Mouse (Mus musculus) intestine, embryonic 14.5 days (tissue): ENCODE measurements around the gene Vgll4. TPM values are rescaled to one million over a fixed set of nuclear protein-coding genes. Genes with fewer than 3 reads are reported as not detected.

ENCODE experiments used
- ATAC-seq: fragments of 200-750 bp; cut with Nextera tagmentation; replicated peaks from 2 replicates; pipeline ENCODE4 v1.8.0; 2017; ENCODE audit warnings: low read depth, moderate number of reproducible peaks, moderate TSS enrichment, moderate library complexity; ENCODE audit not compliant: low FRiP score, low TSS enrichment
- DNase-seq: peaks from one replicate; pipeline ENCODE4 v3.0.0-alpha.2; 2018; ENCODE audit warnings: low spot score
- H3K27ac ChIP-seq: fragments of 300-500 bp; sonication (generic); 2 replicates; pipeline ENCODE4 v1.5.1; 2014; ENCODE audit warnings: low read depth, mild to moderate bottlenecking, control low read depth
- H3K27me3 ChIP-seq: fragments of 300-500 bp; sonication (generic); replicated peaks from 2 replicates; pipeline ENCODE4 v1.6.1; 2014; ENCODE audit warnings: low read length, control low read depth; ENCODE audit not compliant: control insufficient read depth, insufficient read depth
- H3K36me3 ChIP-seq: fragments of 300-500 bp; sonication (generic); 2 replicates; pipeline ENCODE4 v1.6.1; 2014; ENCODE audit warnings: low read length, control low read depth; ENCODE audit not compliant: control insufficient read depth, insufficient read depth
- H3K4me1 ChIP-seq: fragments of 300-500 bp; sonication (generic); replicated peaks from 2 replicates; pipeline ENCODE4 v1.6.1; 2014; ENCODE audit warnings: low read length, control low read depth, mixed read lengths; ENCODE audit not compliant: control insufficient read depth, insufficient read depth
- H3K4me2 ChIP-seq: fragments of 300-500 bp; sonication (generic); 2 replicates; pipeline ENCODE4 v1.6.1; 2014; ENCODE audit warnings: low read length
- H3K4me3 ChIP-seq: fragments of 300-500 bp; sonication (generic); 2 replicates; pipeline ENCODE4 v1.5.1; 2014; ENCODE audit warnings: low read depth, low read length, control low read depth, mixed read lengths
- H3K9ac ChIP-seq: fragments of 300-500 bp; sonication (generic); 2 replicates; pipeline ENCODE4 v1.6.1; 2014; ENCODE audit warnings: mild to moderate bottlenecking, low read length
- H3K9me3 ChIP-seq: fragments of 300-500 bp; sonication (generic); 2 replicates; pipeline ENCODE4 v1.6.1; 2016; ENCODE audit warnings: low read length, control low read depth; ENCODE audit not compliant: control insufficient read depth
- WGBS: fragments of 180-500 bp; shearing (Covaris S2); extraction: QIAGEN DNeasy Blood & Tissue Kit; methylation state at CpG from one replicate; pipeline ENCODE4 v1.1.7; 2014; 5-methylcytosine and 5-hydroxymethylcytosine counted together
- polyA plus RNA-seq: library from polyadenylated mRNA; unstranded; fragments of >200 nt; fragmentation: Nextera tagmentation; extraction: Ambion mirVana; gene quantifications from 2 replicates; pipeline ENCODE4 v1.2.1, GENCODE M21; 2014

Gene Vgll4
- polyA plus RNA-seq, 1 experiment from 2014 or later: 72.0 TPM

DNA sequence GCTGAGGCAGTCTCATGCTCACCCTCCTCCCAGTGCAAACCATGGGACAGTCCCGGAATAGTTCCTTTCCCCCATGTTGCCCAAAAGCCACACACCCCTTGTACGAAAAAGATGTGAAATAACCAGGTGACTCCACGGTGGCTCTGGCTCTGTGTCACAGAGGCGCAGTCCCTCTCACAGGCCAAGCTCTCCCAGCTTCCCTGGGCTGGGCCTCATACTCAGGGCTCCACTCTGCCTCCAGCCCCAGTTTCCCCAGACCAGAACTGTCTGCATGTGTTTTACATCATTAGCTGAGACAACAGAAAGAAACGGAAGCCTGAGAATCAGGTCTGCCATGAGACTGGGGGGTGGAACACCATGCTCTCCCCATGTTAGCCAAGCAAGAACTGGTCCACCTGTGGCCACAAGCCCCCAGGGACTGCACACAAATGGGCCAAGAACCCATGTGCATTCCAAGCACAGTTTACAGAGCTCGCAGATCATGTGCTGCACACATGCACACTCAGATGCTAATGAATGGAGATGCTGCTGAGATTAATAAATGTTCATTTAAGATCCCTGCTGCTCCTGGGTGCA lies 100.2 kb downstream of the Vgll4 start:
- Histone ChIP-seq H3K4me2 (no peak overlapping the region), H3K9ac (no peak overlapping the region), H3K9me3 (no peaks in the 10 kb centered on the region; the same call in 1 of the 2 replicates), H3K4me3 (no peak overlapping the region), H3K4me1 (peaks cover 37% of the 10 kb centered on the region), H3K36me3 (no peaks in the 10 kb centered on the region), H3K27ac (0 out of 2 replicates have a peak overlapping the region, but pooled peaks have one; percentile 1), H3K27me3 (no peaks in the 10 kb centered on the region)
- WGBS: 65% methylated on average over 6 of the region's 6 CpGs
- DNase-seq (no peak), ATAC-seq (no peak)

DNA sequence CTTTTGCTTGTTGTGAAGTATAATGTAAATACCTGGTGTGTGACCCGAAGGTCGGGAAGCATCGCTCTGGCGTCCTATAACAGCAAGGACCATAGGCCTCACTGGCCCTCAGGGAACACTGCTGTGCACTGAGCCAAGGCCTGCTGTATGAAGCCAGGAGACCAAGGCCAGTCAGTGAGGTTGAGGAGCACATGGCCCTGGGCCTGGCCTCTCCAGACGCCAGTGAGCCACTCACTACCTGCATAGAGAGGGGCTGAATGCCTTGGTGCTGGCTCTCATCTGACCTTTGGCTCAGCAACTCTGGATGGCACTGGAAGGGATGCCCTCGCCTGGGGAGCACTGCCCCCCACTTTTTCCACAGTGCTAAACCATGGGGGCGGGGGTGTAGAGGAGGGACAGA lies 101.1 kb downstream of the Vgll4 start:
- no peak overlapping the region for H3K9ac ChIP-seq
- H3K4me3 ChIP-seq: no peak overlapping the region
- peaks cover 5% of the 10 kb centered on the region for H3K36me3 ChIP-seq
- 82% methylated on average over 7 of the region's 7 CpGs for WGBS
- H3K27ac ChIP-seq: no peak overlapping the region
- H3K9me3 ChIP-seq: no peaks in the 10 kb centered on the region; the same call in 1 of the 2 replicates
- peaks cover 27% of the 10 kb centered on the region for H3K4me1 ChIP-seq
- DNase-seq: no peak
- H3K27me3 ChIP-seq: no peaks in the 10 kb centered on the region
- H3K4me2 ChIP-seq: no peak overlapping the region
- no peak for ATAC-seq

GRCm38 (mm10) chr6:114866619-114867018 lies 103.2 kb downstream of the Vgll4 start:
- no peaks in the 10 kb centered on the region for H3K27me3 ChIP-seq
- DNase-seq (no peak), ATAC-seq (no peak)
- no peak overlapping the region for H3K4me2 ChIP-seq
- H3K27ac ChIP-seq: no peak overlapping the region
- H3K4me3 ChIP-seq: no peak overlapping the region
- no peak overlapping the region for H3K9ac ChIP-seq
- peaks cover 14% of the 10 kb centered on the region; the same call in 1 of the 2 replicates for H3K4me1 ChIP-seq
- WGBS: 83% methylated on average over 4 of the region's 4 CpGs
- no peaks in the 10 kb centered on the region; the same call in 1 of the 2 replicates for H3K9me3 ChIP-seq
- peaks cover 25% of the 10 kb centered on the region for H3K36me3 ChIP-seq

- H3K9ac ChIP-seq: no peak overlapping the region
- no peak overlapping the region for H3K27ac ChIP-seq
- H3K27me3 ChIP-seq: no peaks in the 10 kb centered on the region
- WGBS: 80% methylated on average over 3 of the region's 3 CpGs
- H3K36me3 ChIP-seq: peaks cover 31% of the 10 kb centered on the region
- H3K4me2 ChIP-seq: no peak overlapping the region
- peaks cover 14% of the 10 kb centered on the region for H3K4me1 ChIP-seq
- H3K9me3 ChIP-seq: no peaks in the 10 kb centered on the region
- H3K4me3 ChIP-seq: no peak overlapping the region
- DNase-seq: no peak
- ATAC-seq: no peak
Measured at GRCm38 (mm10) chr6:114866078-114866477, 103.7 kb downstream of the Vgll4 start.

DNA sequence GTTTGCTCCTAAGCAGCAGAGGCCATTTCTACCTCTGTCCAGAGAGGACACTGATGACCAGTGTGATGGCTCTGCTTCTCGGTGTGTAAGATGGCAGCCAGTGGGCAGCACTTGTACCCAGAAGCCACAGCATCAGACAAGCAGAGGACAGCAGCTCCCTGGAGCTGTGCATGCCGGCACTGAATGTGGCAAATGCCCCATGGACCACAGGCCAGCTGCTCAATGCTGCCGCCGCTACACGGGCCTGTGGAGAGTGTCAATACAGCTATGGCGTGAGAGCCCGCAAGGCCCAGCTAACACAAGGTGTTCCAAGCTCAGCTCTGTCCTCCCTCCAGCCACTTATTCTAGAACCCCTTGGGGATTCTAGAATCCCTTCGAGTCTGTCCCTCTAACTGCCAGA lies 105.4 kb downstream of the Vgll4 start:
- H3K27ac ChIP-seq: no peak overlapping the region
- peaks cover 4% of the 10 kb centered on the region for H3K4me1 ChIP-seq
- no peaks in the 10 kb centered on the region for H3K9me3 ChIP-seq
- no peak for ATAC-seq
- H3K4me2 ChIP-seq: no peak overlapping the region
- no peak overlapping the region for H3K9ac ChIP-seq
- no peak for DNase-seq
- peaks cover 42% of the 10 kb centered on the region for H3K36me3 ChIP-seq
- H3K4me3 ChIP-seq: no peak overlapping the region
- WGBS: 90% methylated on average over 8 of the region's 8 CpGs
- no peaks in the 10 kb centered on the region for H3K27me3 ChIP-seq

- H3K9me3 ChIP-seq: no peaks in the 10 kb centered on the region
- no peaks in the 10 kb centered on the region for H3K27me3 ChIP-seq
- WGBS: 87% methylated on average over 5 of the region's 5 CpGs
- ATAC-seq (no peak), DNase-seq (no peak)
- H3K4me2 ChIP-seq: no peak overlapping the region
- no peak overlapping the region for H3K27ac ChIP-seq
- peaks cover 51% of the 10 kb centered on the region for H3K36me3 ChIP-seq
- no peak overlapping the region for H3K9ac ChIP-seq
- no peak overlapping the region for H3K4me3 ChIP-seq
- H3K4me1 ChIP-seq: peaks cover 3% of the 10 kb centered on the region; the same call in 1 of the 2 replicates
Measured at GRCm38 (mm10) chr6:114863501-114863900, 106.3 kb downstream of the Vgll4 start.

DNA sequence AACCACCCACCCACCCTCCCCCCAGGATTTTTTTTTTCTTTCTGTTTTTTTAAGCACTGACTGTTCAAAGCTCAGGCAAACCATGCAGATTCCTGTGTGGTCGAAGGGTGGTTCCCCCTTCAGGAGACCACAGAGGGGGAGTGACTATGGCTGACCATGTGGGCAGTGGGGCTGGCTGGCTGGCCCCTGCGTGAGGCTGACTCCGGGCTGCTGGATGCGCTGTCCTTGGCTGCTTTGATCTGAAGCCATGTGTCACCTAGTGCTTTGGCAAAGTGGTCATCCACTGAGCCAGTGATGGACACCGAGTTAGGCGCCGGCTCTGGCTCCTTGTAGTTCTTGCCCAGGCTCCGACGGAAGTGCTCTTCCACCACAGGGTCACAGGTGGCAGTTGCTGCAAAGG lies 107.7 kb downstream of the Vgll4 start:
- DNase-seq (no peak), ATAC-seq (no peak)
- Histone ChIP-seq H3K4me1 (peaks cover 3% of the 10 kb centered on the region; the same call in 1 of the 2 replicates), H3K36me3 (peaks cover 54% of the 10 kb centered on the region), H3K9me3 (no peaks in the 10 kb centered on the region), H3K27ac (no peak overlapping the region), H3K27me3 (no peaks in the 10 kb centered on the region), H3K4me3 (no peak overlapping the region), H3K4me2 (no peak overlapping the region), H3K9ac (no peak overlapping the region)
- WGBS: 87% methylated on average over 9 of the region's 9 CpGs

DNA sequence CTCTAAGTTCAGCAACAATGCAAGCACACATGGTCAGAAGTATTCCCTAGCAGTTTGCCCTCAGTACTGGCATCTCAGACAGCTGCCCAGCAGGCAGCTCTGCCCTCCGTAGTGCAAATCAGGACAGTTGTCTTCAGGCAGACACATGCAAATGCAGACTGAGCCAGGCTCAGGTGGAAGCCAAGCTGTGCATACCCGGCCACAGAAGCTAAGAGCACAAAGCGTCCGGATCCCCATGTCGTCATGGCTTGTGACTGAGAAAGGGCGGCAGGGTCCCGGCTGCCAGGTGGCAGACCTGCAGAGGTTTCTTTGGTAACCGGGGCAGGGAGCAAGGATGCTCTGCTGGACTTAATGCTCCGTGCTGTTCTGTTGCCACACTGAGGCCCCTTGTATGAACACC lies 108.2 kb downstream of the Vgll4 start:
- WGBS: 87% methylated on average over 9 of the region's 9 CpGs
- Histone ChIP-seq H3K4me2 (no peak overlapping the region), H3K9ac (no peak overlapping the region), H3K27me3 (no peaks in the 10 kb centered on the region), H3K9me3 (no peaks in the 10 kb centered on the region), H3K36me3 (peaks cover 54% of the 10 kb centered on the region), H3K27ac (peak overlapping the region; percentile 27; the same call in 1 of the 2 replicates), H3K4me1 (peaks cover 3% of the 10 kb centered on the region; the same call in 1 of the 2 replicates), H3K4me3 (no peak overlapping the region)
- no peak for DNase-seq
- no peak for ATAC-seq
